Mouse (Mus musculus) frontal cortex, postnatal 10 days (tissue): ENCODE measurements around the gene Sdk1.

ENCODE experiments used
- DNase-seq, 2 experiments: peaks; one replicate each; pipeline ENCODE4 v3.0.0; 2022; ENCODE audit warnings: low spot score in 2 of 2, mixed read lengths in 1 of 2

Gene Sdk1

DNA sequence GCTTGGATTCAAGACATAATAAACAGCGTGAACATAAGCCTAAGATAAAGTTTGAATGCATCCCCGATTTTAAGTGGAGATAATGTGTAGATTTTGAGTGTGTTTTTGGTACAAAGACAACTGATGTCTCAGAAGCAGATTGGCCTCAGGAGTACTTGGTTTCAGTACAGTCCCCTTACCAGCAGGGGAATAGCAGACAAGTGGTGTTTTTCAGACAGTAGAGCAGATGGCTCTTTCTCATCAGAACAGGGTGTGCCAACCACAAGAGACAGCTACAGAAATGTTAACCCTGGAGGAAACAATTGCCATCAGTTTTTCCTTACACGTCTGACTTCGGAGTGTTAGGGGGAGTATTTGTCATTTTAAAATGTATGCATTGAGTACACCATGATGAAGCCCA lies 83.6 kb downstream of the Sdk1 start:
- DNase-seq: no peak

DNA sequence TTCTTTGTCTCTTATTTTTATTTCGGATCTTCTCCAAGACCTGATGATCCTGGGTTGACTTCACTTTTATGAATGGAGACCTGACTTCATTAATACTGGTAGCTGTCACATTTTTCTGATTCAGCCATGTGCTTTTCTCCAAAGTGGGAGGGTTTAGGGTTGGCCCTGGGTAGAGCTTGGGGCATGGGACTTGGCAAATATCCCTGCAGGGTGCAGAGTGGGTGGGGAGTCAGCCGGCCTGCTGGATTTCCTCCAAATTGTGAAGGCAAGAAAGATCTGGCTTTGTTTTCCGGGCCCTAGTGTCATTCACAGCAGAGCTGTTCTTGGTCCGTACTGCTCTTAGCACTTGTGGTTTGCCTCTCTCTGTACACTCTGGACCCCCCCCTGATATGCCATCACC lies 103.1 kb downstream of the Sdk1 start:
- DNase-seq: no peak

DNA sequence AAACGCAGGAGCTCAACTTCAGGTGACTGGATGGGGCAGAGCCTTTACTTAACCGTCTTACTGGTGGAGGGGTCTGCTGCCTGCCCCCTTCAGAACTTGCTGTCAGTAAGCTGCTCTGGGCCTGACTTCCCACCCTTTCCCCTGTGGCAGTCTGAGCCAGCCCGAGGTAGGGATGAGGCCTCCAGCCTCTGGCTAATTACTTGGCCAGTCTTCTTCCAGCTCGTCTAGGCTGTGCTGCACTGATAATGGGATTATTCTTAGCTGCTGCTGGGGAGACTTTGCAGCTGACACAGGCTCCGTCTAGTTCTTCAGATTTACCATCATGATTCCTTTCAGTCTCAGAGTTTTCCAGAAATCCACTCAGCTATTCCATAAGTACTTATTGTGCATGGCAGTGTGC lies 104.2 kb downstream of the Sdk1 start:
- no peak for DNase-seq

DNA sequence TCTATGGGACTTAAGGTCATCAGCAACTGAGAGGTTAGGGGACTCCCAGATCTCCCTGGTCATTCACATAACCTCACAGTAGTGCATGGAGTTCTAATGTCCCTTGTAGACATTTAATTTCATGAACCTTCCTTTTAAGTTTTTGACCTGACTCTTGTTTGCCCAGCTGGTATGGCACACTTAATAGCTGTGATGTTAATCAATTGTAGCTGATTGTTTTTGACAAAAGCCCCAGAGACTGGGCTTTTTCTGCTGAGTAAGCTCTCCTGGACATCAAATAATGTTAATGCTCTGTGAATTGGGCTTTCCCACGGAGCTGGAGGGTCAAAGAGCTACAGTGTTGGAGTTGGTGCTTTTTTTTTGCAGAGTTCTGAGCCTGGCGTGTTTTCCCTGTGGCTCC lies 121.4 kb downstream of the Sdk1 start:
- no peak for DNase-seq

DNA sequence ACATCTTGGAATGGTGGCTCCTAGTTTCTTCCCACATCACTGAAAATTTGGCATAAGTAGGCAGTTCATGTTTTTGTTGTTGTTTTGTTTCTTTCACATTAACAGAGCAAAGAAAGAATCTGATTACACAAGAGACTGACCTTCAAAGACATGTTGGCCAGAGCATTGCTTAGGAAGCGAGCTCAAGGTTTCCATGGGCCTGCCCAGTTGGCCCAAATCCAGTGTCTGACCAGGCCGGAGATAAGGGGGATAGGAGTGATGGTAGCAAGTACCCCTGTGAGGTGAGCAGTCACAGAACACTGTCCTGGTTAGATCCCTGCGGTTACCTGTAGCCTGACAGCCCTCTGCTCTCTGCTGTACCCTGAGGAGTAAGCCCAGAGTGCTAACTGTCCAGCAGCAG lies 122.7 kb downstream of the Sdk1 start:
- DNase-seq: no peak

DNA sequence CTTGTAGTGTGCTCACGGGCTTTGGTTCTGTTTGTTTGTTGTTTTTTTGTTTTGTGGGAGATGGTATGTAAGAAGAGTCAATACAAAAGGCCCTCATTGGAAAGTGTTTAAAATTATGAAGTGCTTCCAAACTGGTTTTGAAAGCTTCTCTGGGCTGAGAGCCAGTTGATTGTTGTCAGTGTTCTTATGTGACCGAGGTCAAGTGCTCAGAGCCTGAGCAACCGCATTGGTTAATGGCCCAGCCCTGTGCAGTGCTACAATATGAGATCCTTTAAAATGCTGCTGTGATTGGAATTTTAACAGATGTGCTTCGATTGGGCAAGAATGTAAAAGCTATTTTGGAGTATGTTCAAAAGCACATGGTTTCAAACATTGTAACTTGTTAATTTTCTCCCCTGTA lies 127.3 kb downstream of the Sdk1 start:
- DNase-seq: no peak

DNA sequence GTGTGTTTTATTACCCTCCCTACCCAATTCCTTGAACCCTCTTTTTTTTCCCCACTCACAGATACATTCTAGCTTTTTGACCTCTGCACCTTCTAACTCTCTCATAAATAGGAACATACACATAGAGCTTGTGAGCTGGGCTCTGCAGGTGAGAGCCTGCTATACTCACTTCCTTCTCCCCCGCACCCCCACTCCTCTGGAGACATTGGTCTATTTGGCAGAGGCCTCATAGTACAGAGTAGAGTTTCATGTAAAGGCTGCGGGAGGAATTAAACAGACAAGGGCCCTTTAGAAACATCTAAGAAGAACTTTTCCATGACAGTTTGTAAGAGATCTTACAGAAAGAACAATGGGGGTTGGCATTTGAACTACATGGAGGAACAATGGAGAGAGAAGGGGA lies 133.5 kb downstream of the Sdk1 start:
- DNase-seq: no peak

DNA sequence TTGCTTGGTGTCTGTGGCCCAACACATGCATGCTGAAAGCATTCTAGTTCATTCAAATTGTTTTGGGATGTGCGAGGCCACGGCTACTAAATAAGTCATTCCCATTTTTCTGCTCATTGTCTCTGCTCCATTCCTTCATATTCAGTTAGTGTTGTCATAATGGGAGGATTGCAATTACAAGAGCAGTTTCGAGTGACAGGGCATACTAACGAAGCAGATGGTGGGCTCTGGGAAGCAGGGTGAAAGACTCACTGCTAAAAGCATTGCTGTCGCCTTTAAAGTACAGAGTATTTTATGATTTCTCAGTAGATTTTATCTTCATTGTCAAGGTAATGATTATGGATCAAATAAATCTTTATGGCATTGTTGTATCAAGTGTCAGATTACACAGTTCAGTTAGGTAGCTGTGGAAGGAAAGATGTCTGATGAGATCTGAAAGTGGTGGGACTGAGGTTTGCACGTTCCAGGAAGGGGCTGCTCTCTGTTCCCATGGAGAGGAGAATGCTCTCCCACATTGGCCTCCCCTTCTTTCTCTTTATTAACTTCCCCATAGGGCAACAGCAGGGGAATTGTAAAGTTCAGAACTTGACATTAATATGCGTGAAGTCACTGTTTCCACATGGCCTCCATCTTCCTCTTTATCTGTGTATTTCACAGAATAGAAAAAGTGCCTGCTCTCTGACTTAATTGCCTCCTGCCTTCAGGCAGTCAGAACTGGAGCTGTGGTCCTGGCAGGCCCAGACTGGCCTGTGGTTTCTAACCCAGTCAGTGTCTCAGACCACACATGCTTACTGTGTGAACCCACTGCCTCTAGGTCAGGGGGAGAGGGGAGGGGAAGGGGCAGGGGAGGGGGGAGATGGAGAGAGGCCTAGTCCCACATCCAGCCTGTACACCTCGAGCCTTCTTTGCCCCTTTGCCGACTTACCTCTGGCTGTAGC lies 138.8 kb downstream of the Sdk1 start:
- DNase-seq: no peak

DNA sequence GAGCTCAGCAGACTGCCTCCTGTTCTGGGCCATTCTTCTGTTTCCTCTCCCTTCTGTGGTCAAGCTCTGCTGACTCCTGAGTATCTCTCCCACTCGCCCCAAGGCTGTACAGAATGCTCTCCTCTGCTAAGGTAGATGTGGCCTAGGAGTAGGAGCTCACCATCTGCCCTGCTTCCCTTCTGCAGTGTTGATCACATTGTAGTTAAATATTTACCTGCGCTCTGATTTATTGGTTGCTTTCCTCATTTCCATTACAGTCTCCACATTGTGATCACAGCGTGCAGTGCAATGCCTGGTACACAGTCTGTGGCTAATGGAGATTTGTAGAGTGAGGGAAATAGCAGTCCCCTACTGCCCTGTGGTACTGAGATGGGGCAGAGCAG lies 139.5 kb downstream of the Sdk1 start:
- DNase-seq: no peak

DNA sequence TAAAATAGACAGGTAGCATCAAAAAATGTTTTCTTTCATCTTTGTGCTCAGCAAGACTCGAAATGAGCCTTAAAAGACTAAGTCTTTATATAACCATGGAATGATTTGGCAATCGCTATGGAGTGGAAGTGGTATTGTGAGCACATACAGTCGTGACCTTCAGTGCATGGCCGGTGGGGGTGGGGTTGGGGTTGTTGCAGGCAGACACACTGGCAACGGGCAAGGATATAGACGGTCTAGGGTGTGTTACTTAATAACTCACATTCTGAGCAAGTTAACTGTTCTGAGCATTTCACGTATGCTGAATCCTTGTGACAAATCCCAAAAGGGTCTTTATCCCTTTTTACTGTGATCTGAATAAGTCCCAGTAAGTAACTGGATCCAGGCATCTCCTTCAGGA lies 140.3 kb downstream of the Sdk1 start:
- DNase-seq: no peak

DNA sequence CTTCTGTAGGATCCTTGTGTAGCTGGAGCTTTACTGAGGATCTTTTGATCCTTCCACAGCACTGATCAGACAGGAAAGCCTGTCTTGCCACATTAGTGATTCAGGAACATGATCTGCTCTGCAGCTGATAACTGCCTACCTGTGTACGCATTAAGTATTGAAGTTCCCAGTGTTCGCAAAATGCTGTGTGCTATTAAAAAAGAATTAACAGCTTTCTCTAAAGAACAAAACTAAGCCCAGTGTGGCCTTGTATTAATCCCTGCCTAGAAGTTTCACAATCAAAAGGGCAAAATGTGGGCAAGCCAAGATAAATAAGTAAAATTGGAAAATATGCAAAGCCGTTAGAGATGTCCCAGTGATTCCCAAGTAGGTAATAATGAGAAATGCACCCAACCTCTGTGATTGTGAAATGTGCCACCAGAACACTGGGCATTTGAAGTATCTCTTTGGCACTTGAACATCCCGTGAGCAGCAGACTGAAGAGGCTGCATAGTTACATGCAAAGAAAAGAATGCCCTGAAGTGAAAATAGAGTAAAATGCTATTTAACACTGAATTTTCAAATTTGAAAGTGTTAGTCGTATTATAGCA lies 141.1 kb downstream of the Sdk1 start:
- no peak for DNase-seq

DNA sequence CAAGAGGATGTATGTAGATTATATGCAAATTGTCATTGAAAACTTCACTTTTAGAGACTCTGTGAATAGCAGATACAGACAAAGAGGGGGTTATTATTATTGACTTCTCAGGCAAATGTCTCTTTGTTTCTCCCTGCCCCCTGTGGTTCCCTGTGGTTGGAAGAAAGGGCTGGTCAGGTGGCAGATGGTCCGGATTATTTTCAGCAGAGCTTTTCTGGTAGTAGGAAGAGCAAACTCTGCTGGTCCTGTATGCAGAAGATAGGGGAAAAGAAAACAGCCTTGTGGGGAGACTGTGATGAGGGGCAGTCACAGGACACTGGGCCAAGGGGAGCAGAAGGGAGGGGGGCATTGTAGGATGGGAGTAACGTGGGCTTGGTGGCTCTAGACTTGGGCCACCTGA lies 147.2 kb downstream of the Sdk1 start:
- DNase-seq: no peak

DNA sequence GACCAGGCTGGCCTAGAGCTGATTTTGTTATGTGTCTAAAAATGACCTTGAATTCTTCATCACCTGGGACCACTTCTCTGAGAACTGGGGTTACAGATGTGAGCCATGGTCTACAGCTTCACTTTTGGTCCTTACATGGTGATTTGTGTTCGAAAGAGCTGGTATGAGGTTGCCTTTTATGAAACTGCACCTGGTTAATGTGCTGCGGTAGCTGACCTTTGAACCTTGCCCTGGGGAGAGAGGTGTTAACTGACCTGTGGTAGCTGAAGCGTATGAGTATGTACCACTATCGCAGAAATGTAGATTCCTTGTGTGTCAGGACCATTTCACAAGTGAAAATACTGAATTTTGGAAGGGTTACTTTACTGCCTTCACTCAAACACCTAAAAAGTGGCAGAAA lies 149.3 kb downstream of the Sdk1 start:
- DNase-seq: no peak

DNA sequence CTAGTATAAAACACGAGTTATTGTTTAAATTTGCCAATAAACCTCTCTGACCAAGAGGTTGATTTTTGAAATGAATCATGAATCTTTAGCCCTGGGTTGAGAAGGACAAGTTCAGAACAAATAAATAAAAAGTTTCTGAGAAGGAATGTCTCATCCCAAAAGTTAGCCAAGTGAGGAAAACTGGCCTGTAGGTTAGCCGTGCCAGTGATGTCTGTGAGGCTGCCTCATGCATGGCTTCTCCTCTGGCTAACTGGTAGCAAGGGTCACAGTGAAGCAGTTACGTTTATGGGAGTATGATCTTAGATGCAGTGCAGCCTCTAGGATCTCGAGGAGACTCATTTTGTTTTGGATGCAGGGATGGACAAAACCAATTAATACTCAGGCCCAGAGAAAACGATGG lies 149.9 kb downstream of the Sdk1 start:
- no peak for DNase-seq

DNA sequence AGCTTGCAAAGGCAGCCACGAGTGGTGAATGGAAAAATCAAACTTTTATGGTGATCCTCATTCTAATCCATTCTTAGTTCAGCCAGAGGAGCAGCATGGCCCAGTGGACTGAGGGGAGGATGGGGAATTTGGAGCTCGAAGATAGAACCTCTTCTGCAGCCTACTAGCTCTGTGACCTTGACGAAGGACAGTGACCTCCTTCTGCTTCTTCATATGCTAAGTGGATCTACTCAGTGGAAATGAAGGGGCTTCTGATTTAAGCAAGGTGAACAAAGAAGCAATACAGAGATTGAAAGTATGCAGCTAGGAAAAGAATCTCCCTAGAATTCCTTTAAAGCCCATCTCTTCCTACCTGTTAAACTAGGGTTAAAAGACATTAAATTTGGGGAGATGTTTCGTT lies 152.6 kb downstream of the Sdk1 start:
- DNase-seq: no peak

DNA sequence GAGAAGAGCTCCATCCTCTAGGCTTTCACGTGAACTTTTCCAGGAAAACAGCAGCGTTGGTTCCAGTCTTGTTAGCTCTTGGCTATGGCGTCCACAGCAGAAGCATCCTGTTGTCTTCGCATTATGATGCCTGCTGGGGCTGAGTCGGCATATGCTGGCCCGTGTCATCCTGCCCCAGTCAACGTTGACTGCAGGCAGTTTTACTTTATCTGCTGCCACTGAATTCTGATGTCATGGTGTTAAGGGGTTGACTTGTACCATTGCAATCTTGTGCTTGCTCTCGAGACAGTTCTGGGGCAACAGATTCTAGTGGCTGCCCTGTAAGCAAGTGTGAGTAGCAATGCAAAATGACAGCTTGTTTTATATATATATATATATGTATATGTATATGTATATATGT lies 153.3 kb downstream of the Sdk1 start:
- DNase-seq: no peak

DNA sequence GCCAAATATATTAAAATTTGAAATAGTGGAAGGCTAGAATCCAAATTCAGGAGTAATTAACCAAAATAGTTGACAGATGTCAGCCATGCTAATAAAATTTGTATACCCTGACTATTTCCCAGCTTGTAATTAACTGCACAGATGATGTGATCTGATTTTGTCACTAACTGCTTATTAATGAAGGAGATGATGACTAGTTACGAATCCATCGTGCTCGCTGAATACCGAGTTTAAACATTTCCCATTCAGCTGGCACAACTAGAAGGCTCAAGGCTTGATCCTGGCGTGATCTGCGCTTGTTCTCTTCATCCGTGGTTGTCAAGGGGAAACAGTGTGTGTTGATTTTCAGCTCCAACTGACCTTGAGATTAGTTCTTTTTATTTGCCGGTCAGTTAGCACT lies 162.5 kb downstream of the Sdk1 start:
- no peak for DNase-seq

DNA sequence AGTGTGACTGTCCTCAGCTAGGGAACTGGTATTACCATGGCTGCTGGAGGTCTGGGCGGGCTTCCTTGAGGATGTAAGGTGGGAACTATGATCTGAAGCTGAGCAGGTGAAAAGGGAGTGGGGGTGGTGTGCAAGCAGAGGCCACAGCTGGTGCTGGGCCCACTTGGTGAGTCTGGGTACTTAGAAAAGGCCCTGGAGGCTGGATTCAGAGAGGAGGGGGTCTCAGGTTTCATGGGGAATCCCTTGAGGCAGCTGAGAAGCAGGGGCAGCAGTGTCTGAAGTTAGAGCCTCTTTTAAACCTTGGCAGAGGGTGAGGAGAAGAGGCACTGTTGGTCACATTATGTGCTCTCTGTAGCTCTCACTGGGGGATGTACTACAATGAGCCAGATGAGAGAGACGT lies 163.4 kb downstream of the Sdk1 start:
- no peak for DNase-seq

DNA sequence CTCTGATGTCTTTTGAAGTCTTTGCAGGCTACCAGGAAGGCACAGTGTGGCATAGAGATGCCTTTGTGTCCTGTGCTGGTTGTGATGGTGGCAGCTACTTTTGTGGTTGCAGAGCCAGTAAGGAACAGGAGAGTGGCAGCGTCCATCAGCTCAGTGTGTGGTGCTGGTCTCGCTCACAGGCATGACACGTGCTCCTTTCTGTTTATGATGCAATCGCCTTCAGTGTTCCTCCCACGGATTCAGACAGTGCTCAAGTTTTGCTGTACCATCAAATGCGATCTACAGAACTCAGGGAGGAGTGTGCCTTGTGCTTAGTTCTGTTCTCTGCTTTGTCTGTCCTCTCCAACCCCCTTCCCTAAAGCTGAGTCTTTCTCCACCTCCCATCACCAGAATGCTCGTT lies 165.6 kb downstream of the Sdk1 start:
- DNase-seq: no peak

DNA sequence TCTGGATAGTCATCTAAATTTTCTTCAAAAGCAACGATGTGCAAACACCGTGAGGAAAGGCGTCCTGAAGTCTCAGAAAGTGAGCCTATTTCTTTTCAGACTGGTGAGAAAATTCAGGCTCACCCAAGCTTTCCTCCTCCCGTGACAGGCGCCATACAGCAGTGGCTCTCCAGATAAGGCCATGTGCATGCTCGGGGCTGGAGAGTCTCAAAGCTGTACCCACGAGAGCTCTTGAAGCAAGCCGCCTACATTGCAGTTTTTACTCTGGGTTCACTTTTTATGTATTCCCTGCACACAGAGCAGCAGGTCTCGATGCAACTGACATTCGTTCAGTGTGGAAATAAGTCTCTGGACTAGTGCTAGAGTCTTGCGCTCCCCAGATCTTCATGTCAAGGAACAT lies 171.7 kb downstream of the Sdk1 start:
- DNase-seq: no peak

DNA sequence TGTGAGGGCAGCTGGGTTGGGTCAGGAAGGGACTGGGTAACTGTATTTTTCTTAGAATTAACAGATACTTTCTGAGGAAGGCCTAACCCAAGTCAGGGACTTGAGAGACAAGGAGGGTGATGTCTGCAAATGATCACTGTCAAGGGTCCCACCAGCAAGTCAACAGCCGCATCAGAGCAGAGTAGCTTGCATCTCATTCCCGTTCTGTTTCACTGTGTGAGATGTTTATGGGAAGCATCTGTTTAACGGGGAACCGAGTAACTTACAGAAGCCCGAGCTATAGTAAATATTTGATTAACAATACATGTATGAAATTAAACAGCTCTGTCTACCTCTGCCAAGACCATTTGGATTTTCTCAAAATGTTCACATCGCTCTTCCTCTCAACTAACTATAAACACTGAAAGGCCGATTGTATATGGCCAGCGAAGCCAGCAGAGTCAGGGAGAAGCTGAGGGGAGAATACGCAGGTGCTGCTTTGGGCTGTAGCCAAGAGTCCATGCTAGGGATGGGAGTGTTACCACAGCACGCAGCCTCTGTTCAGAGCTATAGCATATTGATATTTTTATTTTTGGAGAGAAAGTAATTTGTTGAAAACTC lies 174.5 kb downstream of the Sdk1 start:
- DNase-seq: no peak

DNA sequence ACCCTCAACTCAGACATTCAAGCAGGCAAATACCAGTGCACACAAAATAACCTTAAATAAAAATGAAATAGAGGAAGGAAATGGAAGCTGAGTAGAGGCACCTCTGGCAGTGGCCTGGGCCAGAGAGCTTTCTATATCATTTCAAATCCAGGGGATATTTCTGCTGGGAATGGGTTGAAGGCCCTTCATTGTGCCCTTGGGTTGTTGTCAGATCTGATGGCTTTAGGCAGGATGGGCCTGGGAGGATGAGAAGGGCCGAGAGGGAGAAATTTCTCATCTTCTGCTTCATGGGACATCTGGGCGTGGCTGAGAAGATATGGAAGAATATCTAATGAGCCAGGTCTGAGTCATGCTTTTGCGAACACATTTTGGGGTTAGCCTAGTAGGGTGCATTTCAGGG lies 186.8 kb downstream of the Sdk1 start:
- no peak for DNase-seq

DNA sequence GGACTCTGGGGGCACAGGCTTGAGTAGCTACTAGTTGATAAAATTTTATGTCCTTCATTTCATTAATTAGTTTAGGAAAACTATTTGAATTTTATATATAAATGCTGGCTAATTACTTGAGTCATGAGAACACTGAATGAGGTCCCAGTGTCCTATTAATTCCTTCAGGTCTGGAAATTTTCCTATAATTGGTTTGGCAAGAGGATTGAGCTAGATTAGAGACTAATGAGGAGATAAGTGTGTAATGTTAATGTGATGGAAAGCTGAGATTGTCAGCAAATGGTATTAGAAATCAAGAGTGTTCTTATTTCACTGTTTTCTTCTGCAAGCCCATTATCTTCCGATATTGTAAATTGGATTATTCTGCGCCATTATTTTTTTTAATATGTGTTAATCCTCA lies 192.0 kb downstream of the Sdk1 start:
- no peak for DNase-seq
